Mouse (Mus musculus) adrenal gland, adult 2 months (tissue): ENCODE data around the gene Gm20388. TPM values are rescaled to one million over a fixed set of nuclear protein-coding genes. Genes with fewer than 3 reads are reported as not detected.

Experiments used
- DNase-seq: peaks from one replicate; pipeline ENCODE4 v3.0.0; 2021
- polyA plus RNA-seq: library from polyadenylated mRNA; depleted of rRNA; stranded (reverse); fragments of >200 nt; gene quantifications from 2 replicates; pipeline ENCODE4 v1.2.3, GENCODE M21; 2012
- total RNA-seq, 2 experiments: library from RNA; stranded (reverse); gene quantifications; 2 replicates each; pipeline ENCODE4 v1.2.3; 2021

Gm20388 gene
- total and polyA plus RNA-seq, 3 experiments, result 5.9 to 50.1 (median 9.9) TPM

GRCm38 (mm10) chr8:122644175-122644954 lies 2733.7 kb downstream of the Gm20388 start:
- DNase-seq, result peak; percentile 85

GRCm38 (mm10) chr8:122646337-122646736 lies 2735.7 kb downstream of the Gm20388 start:
- no peak for DNase-seq

GRCm38 (mm10) chr8:122648192-122648970 lies 2737.7 kb downstream of the Gm20388 start:
- DNase-seq, result no peak

- no peak for DNase-seq
Observed at GRCm38 (mm10) chr8:122651326-122651921, 2740.8 kb downstream of the Gm20388 start.

- no peak for DNase-seq
Observed at GRCm38 (mm10) chr8:122652643-122653042, 2742.0 kb downstream of the Gm20388 start.

GRCm38 (mm10) chr8:122654768-122655167 lies 2744.1 kb downstream of the Gm20388 start:
- DNase-seq, result peak; percentile 77

GRCm38 (mm10) chr8:122656056-122656999 lies 2745.7 kb downstream of the Gm20388 start:
- peak; percentile 93 for DNase-seq

GRCm38 (mm10) chr8:122658149-122658806 lies 2747.6 kb downstream of the Gm20388 start:
- no peak for DNase-seq

- no peak for DNase-seq
Observed at GRCm38 (mm10) chr8:122658807-122659160, 2748.1 kb downstream of the Gm20388 start.

GRCm38 (mm10) chr8:122660022-122660421 lies 2749.4 kb downstream of the Gm20388 start:
- DNase-seq, result no peak

- peak; percentile 42 for DNase-seq
Observed at GRCm38 (mm10) chr8:122661138-122661537, 2750.5 kb downstream of the Gm20388 start.

- no peak for DNase-seq
Observed at GRCm38 (mm10) chr8:122661894-122662293, 2751.3 kb downstream of the Gm20388 start.

GRCm38 (mm10) chr8:122663106-122663505 lies 2752.5 kb downstream of the Gm20388 start:
- DNase-seq, result no peak

- DNase-seq, result no peak
Observed at GRCm38 (mm10) chr8:122663670-122664069, 2753.0 kb downstream of the Gm20388 start.

- DNase-seq, result peak; percentile 65
Observed at GRCm38 (mm10) chr8:122665221-122665620, 2754.6 kb downstream of the Gm20388 start.

GRCm38 (mm10) chr8:122665667-122666316 lies 2755.2 kb downstream of the Gm20388 start:
- peak; percentile 83 for DNase-seq

GRCm38 (mm10) chr8:122666338-122666764 lies 2755.7 kb downstream of the Gm20388 start:
- peak; percentile 88 for DNase-seq

GRCm38 (mm10) chr8:122666827-122667226 lies 2756.2 kb downstream of the Gm20388 start:
- no peak for DNase-seq

GRCm38 (mm10) chr8:122667854-122668253 lies 2757.2 kb downstream of the Gm20388 start:
- DNase-seq, result peak; percentile 70

- DNase-seq, result no peak
Observed at GRCm38 (mm10) chr8:122669370-122669769, 2758.7 kb downstream of the Gm20388 start.
